Mouse (Mus musculus) MN1 (cell line): Measurements from ENCODE around the gene Dlgap5.
A peak's percentile ranks its signal among the peaks of the same experiment; 100 is the strongest.

Experiments used
- DNase-seq: peaks from one replicate; pipeline ENCODE4 v3.0.0-alpha.2; 2016; ENCODE audit warnings: low spot score

The Dlgap5 gene

GRCm38 (mm10) chr14:47395462-47396026 is 22.7 kb downstream of the Dlgap5 start:
- DNase-seq = no peak

DNA sequence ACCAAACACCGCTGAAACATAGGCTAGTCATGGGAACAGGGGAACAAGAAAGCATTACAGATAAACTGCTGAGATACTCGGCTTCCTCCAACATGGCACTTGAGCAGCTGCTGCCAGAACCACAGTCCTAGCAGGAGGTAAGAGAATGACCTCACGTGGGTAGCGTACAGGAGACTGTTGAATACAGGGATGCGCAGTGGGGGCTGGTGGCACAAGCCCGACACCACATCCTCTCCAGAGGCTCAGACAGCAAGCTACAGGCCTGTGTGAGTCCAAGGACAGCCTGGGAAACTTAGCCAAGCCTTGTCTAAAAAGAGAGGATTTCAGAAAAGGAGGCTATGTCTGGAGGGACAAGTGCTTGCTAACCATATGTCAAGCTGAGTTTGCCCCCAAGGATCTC is 23.2 kb downstream of the Dlgap5 start:
- no peak for DNase-seq

- no peak for DNase-seq
Observed at GRCm38 (mm10) chr14:47393354-47394094, 24.7 kb downstream of the Dlgap5 start.

DNA sequence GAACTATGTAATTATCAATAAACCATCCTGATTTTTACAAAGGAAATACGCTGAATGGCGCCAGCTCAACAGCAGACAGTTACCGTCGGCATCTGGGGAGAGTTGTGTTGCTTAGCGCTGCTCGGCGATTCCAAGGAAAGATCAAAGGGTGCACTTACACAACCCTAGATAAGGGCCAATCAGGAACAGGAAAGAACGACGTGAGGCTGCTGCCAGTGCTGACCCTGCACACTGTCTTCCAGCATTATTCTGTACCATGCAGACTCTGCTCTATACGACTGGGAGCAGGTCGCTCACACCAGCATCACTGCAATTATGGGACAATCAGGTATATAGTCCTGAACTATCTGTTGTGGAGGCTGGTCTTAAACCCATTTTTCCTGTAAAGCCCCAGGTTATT is 32.1 kb downstream of the Dlgap5 start:
- no peak for DNase-seq

DNA sequence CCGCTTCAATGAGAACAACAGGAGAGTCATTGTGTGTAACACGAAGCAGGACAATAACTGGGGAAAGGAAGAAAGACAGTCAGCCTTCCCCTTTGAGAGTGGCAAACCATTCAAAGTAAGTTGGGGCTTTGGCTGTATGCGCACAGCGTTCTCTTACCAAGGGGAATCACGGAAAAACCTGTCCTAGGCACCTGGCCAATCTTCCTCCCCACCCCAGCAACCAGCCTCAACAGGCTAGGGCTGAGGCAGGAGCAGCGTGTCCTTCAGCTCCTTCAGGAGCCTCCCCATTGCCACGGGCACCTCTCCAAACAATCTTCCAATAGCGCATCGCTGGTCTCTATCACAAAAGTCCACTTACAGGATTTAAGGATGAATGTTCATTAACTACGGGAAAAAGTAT is 33.6 kb downstream of the Dlgap5 start:
- DNase-seq = no peak

GRCm38 (mm10) chr14:47383911-47384310 is 34.3 kb downstream of the Dlgap5 start:
- DNase-seq = no peak

DNA sequence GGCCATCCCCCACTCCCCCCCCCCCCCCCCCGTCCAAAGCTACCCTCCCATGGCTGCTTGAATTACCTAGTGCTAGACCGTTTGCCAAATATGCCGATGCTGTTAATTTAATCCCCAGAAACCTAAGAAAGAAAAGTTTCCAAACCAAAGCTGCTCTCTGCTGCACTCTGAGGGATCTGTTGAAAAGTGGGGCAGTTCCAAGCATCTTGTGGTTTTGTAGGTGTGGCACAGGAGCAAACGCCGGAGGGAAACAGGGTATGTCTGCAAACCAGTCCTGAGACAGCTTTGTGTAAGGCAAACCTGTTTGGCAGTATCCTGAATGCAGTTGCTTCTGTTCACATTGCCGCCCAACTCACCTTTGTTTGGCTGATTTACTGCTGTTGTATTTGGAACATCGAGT is 39.9 kb downstream of the Dlgap5 start:
- no peak for DNase-seq

DNA sequence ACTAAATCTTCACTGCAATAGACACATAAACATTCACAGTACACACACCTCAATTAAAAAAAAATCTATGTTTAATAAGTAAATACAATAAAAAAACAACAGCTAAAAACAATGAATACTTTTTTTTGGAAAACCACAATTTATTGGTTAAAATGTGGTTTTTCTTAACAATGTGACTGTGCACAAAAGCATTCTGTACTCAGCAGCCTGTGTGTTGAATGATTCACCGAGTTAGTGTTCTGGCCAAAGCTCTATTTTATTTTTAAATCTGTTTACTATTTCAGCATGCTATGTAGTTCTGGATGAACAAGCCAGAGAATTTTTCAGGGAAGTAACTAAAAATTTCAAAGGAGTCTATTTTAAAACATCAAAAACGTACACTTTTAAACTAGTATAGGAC is 41.7 kb downstream of the Dlgap5 start:
- no peak for DNase-seq

DNA sequence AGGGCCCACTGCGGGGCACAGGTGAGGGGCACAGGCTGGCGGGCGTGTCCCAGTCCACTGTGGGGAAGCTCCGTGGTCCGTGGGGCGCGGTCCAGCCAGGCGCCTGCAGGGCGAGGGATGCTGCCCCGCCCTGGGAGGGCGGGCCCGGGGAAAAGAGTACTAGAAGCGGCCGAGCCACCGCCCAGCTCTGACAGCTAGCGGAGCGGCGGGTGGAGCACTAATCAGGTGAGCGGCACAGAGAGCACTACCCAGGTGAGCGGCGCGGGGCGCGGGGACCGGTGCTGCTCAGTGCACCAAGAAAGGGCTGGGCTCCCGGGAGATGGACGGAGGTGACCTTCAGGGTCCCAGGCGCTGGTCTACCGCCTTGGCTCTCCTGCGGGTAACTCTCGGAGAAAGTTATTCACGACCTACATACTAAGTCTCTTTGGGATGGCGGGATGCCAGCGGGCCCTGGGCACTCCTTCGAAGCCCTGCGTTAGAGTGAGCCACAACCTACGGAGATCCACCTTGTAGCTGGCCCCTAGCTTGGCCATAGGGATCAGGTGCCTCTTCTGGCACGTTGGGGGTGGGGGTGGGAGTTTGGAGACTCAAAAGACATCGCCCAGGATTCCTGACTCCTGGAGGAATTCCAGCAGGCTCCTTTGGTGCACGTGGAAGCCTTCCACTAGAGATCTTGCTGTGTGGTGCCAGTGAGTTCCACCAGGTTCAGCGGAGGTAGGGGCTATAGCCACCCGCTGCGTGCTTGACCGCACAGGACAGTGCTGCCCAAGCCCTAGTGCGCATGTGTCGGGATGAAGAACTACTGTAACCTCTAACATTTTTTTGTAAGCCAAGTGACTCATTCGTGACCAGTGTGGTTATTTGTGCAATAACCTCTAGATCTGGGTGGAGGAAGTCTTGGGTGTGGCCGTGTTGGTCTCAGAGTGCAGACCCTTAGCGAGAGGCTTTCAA is 44.2 kb downstream of the Dlgap5 start:
- DNase-seq = no peak

GRCm38 (mm10) chr14:47371689-47372088 is 46.5 kb downstream of the Dlgap5 start:
- peak; percentile 79 for DNase-seq

DNA sequence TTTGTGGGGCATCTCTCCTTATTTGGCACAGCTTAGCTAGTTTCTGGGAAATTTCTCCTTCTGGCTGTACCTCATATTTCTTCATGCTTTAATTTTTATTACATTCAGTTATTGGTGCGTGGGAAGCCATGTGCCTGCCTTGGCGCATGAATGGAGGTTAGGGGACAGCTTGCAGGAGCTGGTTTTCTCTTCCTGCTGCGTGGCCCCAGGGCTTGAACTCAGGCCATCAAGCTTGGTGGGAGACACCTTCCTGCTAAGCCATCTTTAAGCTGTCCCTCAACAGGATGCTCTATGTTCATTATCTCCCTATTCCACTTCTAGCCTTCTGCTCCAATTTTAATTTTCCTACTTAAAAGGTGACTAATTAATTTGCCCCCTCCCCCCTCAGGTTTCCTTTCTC is 47.4 kb downstream of the Dlgap5 start:
- no peak for DNase-seq

GRCm38 (mm10) chr14:47369741-47370140 is 48.5 kb downstream of the Dlgap5 start:
- DNase-seq = no peak

DNA sequence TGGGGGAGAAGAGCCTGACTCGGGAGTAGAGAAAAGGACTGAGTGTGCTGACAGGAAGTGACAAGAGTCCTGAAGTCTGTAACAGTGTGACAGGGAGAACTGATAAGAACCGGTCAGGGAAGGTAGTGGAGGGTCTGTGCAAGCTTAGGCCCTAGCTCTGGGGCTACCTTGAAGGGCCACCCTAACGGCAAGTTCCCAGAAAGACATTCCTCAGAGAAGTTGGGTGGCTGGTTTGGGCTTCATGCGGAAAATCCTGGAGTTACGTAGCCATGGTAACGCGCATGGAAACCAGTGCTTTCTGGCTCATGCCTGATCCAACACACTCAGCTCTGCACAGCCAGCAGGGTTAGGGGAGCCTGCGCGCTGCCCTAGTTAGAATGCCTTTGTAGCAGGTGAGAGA is 50.7 kb downstream of the Dlgap5 start, which contains the start of gene Lgals3:
Lgals3 (plus strand) TSS at position 291 of the 400 bp plus-strand sequence.
- peak; percentile 27 for DNase-seq

DNA sequence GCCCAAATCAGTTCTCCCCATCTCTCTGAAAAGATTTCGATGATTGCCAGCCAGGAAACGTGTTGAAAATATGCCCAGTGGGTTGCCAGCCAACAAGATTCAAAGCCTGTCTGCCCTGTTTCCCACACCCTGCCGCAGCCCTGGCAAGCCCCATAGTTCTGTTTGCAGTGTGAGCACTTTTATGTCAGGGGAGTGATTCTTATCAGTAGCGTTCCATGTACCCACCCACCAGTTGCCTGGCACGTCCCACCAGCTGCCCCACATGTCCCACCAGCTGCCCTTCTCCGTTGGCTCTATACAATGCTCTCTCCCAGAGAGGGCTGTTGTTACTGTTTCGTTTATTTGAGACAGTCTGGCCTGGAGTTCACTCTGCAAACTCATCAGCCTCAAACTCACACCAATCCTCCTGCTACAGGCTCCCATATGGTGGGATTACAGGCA is 51.3 kb downstream of the Dlgap5 start:
- DNase-seq = peak; percentile 30

DNA sequence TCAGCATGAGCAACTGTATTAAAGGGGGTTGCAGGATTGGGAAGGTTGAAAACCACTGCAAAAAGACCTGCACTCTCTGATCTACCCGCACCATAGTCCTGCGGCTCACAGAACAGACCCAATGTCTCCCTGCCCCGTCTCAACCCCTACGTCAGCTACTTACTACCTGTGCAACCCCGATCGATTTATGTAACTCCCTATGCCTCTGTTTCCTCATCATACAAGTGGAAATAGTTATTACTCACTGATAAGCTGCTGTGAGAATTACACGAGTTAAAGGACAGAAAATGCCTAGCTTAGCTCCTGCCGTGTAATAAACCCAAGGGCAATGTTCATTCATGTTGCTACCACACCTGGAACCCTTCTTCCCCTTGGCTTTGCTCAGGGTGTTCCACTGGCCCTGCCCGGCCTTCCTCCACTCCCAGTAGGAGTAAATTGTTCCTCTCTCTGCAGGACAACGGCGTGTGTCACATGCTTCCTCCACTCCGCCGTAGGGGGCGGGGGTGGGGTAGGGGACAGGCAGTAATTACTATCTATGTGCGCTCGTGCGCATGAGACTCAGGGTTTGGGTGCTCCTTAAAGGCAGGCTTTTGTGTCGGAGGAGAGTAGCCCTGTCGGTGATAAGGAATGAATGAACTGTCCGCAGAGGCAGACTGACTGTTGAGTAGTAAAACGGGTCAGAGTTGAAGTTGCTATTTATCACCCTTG is 53.3 kb downstream of the Dlgap5 start:
- no peak for DNase-seq

GRCm38 (mm10) chr14:47361899-47362298 is 56.3 kb downstream of the Dlgap5 start:
- DNase-seq = no peak

- no peak for DNase-seq
Observed at GRCm38 (mm10) chr14:47361418-47361817, 56.8 kb downstream of the Dlgap5 start.

GRCm38 (mm10) chr14:47359610-47360009 is 58.6 kb downstream of the Dlgap5 start:
- DNase-seq = no peak

GRCm38 (mm10) chr14:47356622-47357021 is 61.6 kb downstream of the Dlgap5 start:
- no peak for DNase-seq

GRCm38 (mm10) chr14:47354948-47355347 is 63.3 kb downstream of the Dlgap5 start:
- no peak for DNase-seq

- DNase-seq = no peak
Observed at GRCm38 (mm10) chr14:47354111-47354577, 64.1 kb downstream of the Dlgap5 start.

DNA sequence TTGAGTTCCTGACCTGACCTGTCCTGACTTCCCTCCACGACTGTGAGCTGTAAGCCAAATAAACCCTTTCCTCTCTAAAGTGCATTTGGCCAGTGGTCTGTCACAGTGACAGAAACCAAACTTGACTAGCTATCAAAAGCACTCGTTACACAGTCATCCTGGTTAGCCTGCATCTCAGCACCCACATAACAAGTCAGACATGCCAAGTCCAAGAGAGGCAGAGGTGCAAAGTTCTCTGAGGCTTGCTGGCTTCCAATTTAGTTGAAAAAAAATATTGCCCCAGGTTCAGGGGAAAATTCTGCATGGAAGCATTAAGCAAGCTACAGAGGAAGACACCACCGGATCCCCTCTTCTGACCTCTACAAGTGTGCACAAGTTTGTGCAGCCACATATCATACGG is 65.0 kb downstream of the Dlgap5 start:
- no peak for DNase-seq
